Mouse (Mus musculus) midbrain, embryonic 13.5 days (tissue): ENCODE data around the gene Heca. TPM values are rescaled to one million over a fixed set of nuclear protein-coding genes. Genes with fewer than 3 reads are reported as not detected.
"Not testable (repeated sequence)": the region's sequence is repeated elsewhere in the genome, so short reads cannot be mapped to it uniquely, and the experiment has no call there.

Experiments
- ATAC-seq: fragments of 200-750 bp; cut with Nextera tagmentation; 2 replicates; pipeline ENCODE4 v1.8.0; 2017; ENCODE audit warnings: mild to moderate bottlenecking, moderate TSS enrichment, moderate library complexity
- H3K27ac ChIP-seq: fragments of 300-500 bp; sonication (generic); 2 replicates; pipeline ENCODE4 v1.5.1; 2015; ENCODE audit warnings: inconsistent platforms, mild to moderate bottlenecking, moderate library complexity
- H3K27me3 ChIP-seq: fragments of 300-500 bp; sonication (generic); 2 replicates; pipeline ENCODE4 v1.6.1; 2015; ENCODE audit warnings: mild to moderate bottlenecking, inconsistent platforms
- H3K36me3 ChIP-seq: fragments of 300-500 bp; sonication (generic); 2 replicates; pipeline ENCODE4 v1.6.1; 2015; ENCODE audit warnings: mild to moderate bottlenecking, inconsistent platforms
- H3K4me1 ChIP-seq: fragments of 300-500 bp; sonication (generic); replicated peaks from 2 replicates; pipeline ENCODE4 v1.6.1; 2015; ENCODE audit warnings: inconsistent platforms
- H3K4me2 ChIP-seq: fragments of 300-500 bp; sonication (generic); replicated peaks from 2 replicates; pipeline ENCODE4 v1.6.1; 2015; ENCODE audit warnings: moderate library complexity, mild to moderate bottlenecking, inconsistent platforms
- H3K4me3 ChIP-seq: fragments of 300-500 bp; sonication (generic); replicated peaks from 2 replicates; pipeline ENCODE4 v1.5.1; 2015; ENCODE audit warnings: mild to moderate bottlenecking, inconsistent platforms
- H3K9ac ChIP-seq: fragments of 300-500 bp; sonication (generic); replicated peaks from 2 replicates; pipeline ENCODE4 v1.6.1; 2015; ENCODE audit warnings: mild to moderate bottlenecking, inconsistent platforms
- H3K9me3 ChIP-seq: fragments of 300-500 bp; sonication (generic); 2 replicates; pipeline ENCODE4 v1.6.1; 2016; ENCODE audit warnings: mild to moderate bottlenecking, inconsistent platforms
- WGBS: fragments of 180-500 bp; shearing (Covaris S2); methylation state at CpG from one replicate; pipeline ENCODE4 v1.1.7; 2015; 5-methylcytosine and 5-hydroxymethylcytosine counted together
- polyA plus RNA-seq: library from polyadenylated mRNA; unstranded; fragments of >200 nt; fragmentation: Nextera tagmentation; extraction: Ambion mirVana; gene quantifications from 2 replicates; pipeline ENCODE4 v1.2.1, GENCODE M21; 2015

The Heca gene
- polyA plus RNA-seq, 1 experiment from 2014 or later = 4.3 TPM

DNA sequence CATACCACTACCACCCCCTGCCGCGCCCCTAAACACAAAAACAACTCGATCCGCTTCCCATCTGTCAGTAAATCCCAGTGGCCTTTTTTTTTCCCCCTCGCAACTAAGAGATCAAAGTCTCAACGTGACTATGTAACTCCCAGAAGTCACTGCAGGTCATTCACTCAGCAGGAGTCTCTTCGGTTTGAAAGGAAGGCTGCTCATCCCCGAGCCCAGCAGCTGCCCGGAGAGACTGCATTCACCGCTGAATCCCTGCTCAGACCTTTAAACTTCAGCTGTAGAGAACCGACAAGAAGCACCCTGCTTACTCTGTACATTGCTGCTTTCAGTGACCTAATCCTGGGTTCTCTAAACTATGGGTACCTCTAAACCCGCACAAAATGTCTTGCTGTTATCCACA, 120.5 kb downstream of the Heca start:
- Histone ChIP-seq H3K4me1 (peaks cover 32% of the 10 kb centered on the region), H3K27me3 (no peaks in the 10 kb centered on the region), H3K4me3 (peak overlapping the region; percentile 18), H3K4me2 (peak overlapping the region; percentile 48), H3K27ac (peak overlapping the region; percentile 70), H3K9ac (no peak overlapping the region; the same call in 1 of the 2 replicates), H3K9me3 (no peaks in the 10 kb centered on the region), H3K36me3 (no peaks in the 10 kb centered on the region)
- WGBS = under 1% methylated on average over 12 of the region's 12 CpGs
- peak; percentile 61 for ATAC-seq

GRCm38 (mm10) chr10:17820422-17820821, 127.4 kb downstream of the Heca start:
- H3K9me3 ChIP-seq, H3K4me1 ChIP-seq: not testable (repeated sequence)
- 88% methylated on average over 7 of the region's 7 CpGs for WGBS

More at GRCm38 (mm10) chr10:17820422-17820821, 127.4 kb downstream of the Heca start:
- H3K4me3 ChIP-seq, H3K9ac ChIP-seq, H3K27me3 ChIP-seq, H3K4me2 ChIP-seq, H3K27ac ChIP-seq, ATAC-seq: not testable (repeated sequence)
- H3K36me3 ChIP-seq = peaks cover 24% of the 10 kb centered on the region

Other genes with a start within 250 kb of the Heca start
- gene Cited2, start 224.8 kb downstream of the Heca start, polyA plus RNA-seq = 77.0 and 81.0 TPM in 2 replicates
- 3.3 and 3.4 TPM in 2 replicates for gene Txlnb, start 151.8 kb downstream of the Heca start, polyA plus RNA-seq
- 104 and 122 TPM in 2 replicates for gene Abracl, start 75.2 kb upstream of the Heca start, polyA plus RNA-seq
- gene Reps1, start 107.8 kb upstream of the Heca start, polyA plus RNA-seq = 15.6 and 17.8 TPM in 2 replicates